Mouse (Mus musculus): ENCODE data around the gene Rbsn. TPM values are rescaled to one million over a fixed set of nuclear protein-coding genes. Genes with fewer than 3 reads are reported as not detected.
A peak's percentile ranks its signal among the peaks of the same experiment; 100 is the strongest.

The Rbsn gene
- polyA plus RNA-seq, 1 experiment from 2014 or later, result 7.6 TPM

DNA sequence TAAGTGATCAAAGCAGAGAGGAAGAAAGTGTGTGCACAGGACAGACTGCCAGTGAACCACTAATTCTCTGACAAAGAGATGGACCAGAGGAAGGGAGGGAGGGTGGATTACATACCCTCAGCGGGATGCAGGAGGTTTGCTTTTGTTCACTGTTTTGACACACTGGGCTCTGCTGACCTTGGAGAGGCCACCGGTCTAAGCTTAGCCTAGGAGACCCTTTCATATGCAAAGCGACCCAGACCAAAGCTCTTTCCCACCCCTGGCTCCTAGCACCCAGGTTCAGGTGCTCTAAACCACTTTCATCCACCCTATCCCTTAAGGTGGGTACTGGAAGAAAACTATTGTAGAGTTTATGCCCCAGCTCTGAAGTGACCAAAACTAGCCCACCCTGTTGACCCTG is 31.6 kb upstream of the Rbsn start:
- Histone ChIP-seq H3K9ac (ENCODE audit: low read depth, low read length) (no peak overlapping the region), H3K4me3 (ENCODE audit: low read depth, low read length) (no peak overlapping the region), H3K4me2 (replicated peaks; ENCODE audit: low read depth) (no peak overlapping the region), H3K27me3 (replicated peaks; ENCODE audit: control insufficient read depth, insufficient read depth, low read length) (peaks cover 13% of the 10 kb centered on the region; the same call in 1 of the 2 replicates), H3K4me1 (replicated peaks; ENCODE audit: control insufficient read depth, insufficient read depth, low read length) (no peaks in the 10 kb centered on the region), H3K27ac (ENCODE audit: low read depth, low read length) (no peak overlapping the region), H3K9me3 (ENCODE audit: control insufficient read depth) (no peaks in the 10 kb centered on the region), H3K36me3 (ENCODE audit: control insufficient read depth, insufficient read depth) (no peaks in the 10 kb centered on the region)
- TF ChIP-seq CTCF (IDR thresholded peaks at IDR 0.05; ENCODE audit: low read depth), result no peak
- ATAC-seq, result no peak
- 37% methylated on average over 3 of the region's 3 CpGs for WGBS

DNA sequence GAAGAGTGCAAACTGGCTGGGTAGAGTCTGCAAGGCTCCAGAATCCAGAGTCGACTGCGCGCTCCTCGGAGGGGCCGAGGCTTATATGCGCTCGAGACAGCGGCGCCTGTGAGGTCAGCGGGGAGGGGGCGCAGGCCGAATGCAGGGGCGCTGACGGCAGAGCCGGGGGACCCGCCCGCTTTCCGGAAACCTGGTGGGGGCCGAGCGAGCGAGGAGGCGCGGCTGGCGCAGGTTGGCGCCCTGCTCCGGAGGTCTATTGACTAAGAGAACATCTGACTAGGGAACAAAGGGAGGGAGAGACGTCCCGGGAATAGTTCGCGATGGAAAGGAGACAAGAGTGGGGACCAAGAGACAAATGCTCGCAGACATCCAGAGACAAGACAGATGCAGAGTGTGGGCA is 29.9 kb upstream of the Rbsn start, which contains the start of gene Trh:
Trh (minus strand) TSS at position 60 of the 400 bp plus-strand sequence.
- TF ChIP-seq CTCF (IDR thresholded peaks at IDR 0.05; ENCODE audit: low read depth), result no peak
- Histone ChIP-seq H3K27me3 (replicated peaks; ENCODE audit: control insufficient read depth, insufficient read depth, low read length) (peaks cover 13% of the 10 kb centered on the region; the same call in 1 of the 2 replicates), H3K9ac (ENCODE audit: low read depth, low read length) (no peak within 1 kb of the TSS), H3K27ac (ENCODE audit: low read depth, low read length) (no peak within 1 kb of the TSS), H3K36me3 (ENCODE audit: control insufficient read depth, insufficient read depth) (no peaks in the 10 kb centered on the region), H3K4me2 (replicated peaks; ENCODE audit: low read depth) (peak within 1 kb of the TSS; percentile 37; the same call in 1 of the 2 replicates), H3K9me3 (ENCODE audit: control insufficient read depth) (no peaks in the 10 kb centered on the region), H3K4me1 (replicated peaks; ENCODE audit: control insufficient read depth, insufficient read depth, low read length) (no peaks in the 10 kb centered on the region), H3K4me3 (ENCODE audit: low read depth, low read length) (no peak within 1 kb of the TSS)
- WGBS, result 2% methylated on average over 31 of the region's 31 CpGs
- ATAC-seq, result no peak

DNA sequence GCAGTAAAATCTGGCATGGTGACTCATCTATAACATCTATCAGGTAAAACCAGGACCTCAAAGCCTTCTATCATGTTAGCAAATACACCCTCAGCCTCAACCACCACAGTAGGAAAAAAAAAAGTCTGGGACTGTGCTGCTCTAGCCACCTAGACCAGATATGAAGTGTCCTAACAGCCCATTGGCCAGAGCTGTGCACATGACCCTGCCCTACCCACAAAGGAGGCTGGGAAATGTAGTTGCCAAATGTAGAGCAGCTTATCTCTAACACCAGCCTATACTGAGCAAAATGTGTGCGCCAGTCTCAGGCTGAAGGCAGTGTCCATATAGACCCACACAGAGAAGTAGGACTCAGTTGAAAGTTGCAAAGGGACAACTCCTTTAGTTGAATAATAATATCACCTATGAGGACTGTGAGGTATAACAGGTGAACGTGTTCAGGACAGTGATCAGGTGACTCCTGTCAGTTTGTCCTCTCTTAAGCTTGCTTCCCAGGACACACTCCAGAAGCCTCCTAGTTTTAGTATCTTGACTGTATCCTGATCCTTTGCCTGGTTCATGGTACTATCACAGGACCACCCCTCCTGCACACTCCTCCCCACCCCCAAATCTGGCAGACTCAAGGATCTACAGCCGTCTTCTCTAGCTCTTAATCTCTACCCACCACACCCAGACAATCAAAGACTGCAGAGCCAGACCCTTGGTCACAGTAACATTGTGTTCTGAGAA is 26.6 kb upstream of the Rbsn start:
- no peak overlapping the region for H3K9ac ChIP-seq (ENCODE audit: low read depth, low read length)
- H3K4me1 ChIP-seq (replicated peaks; ENCODE audit: control insufficient read depth, insufficient read depth, low read length), result no peaks in the 10 kb centered on the region
- 46% methylated on average over 3 of the region's 3 CpGs for WGBS
- ATAC-seq, result peak; percentile 76
- no peak overlapping the region for H3K4me3 ChIP-seq (ENCODE audit: low read depth, low read length)
- H3K9me3 ChIP-seq (ENCODE audit: control insufficient read depth), result no peaks in the 10 kb centered on the region
- no peak for TF ChIP-seq CTCF (IDR thresholded peaks at IDR 0.05; ENCODE audit: low read depth)
- no peak overlapping the region for H3K4me2 ChIP-seq (replicated peaks; ENCODE audit: low read depth)
- no peak overlapping the region for H3K27ac ChIP-seq (ENCODE audit: low read depth, low read length)
- H3K27me3 ChIP-seq (replicated peaks; ENCODE audit: control insufficient read depth, insufficient read depth, low read length), result peaks cover 13% of the 10 kb centered on the region; the same call in 1 of the 2 replicates
- H3K36me3 ChIP-seq (ENCODE audit: control insufficient read depth, insufficient read depth), result no peaks in the 10 kb centered on the region

- TF ChIP-seq CTCF (IDR thresholded peaks at IDR 0.05; ENCODE audit: low read depth), result no peak
- Histone ChIP-seq H3K4me3 (ENCODE audit: low read depth, low read length) (no peak overlapping the region), H3K9me3 (ENCODE audit: control insufficient read depth) (no peaks in the 10 kb centered on the region), H3K27ac (ENCODE audit: low read depth, low read length) (no peak overlapping the region), H3K9ac (ENCODE audit: low read depth, low read length) (no peak overlapping the region), H3K36me3 (ENCODE audit: control insufficient read depth, insufficient read depth) (no peaks in the 10 kb centered on the region), H3K4me2 (replicated peaks; ENCODE audit: low read depth) (no peak overlapping the region), H3K27me3 (replicated peaks; ENCODE audit: control insufficient read depth, insufficient read depth, low read length) (no peaks in the 10 kb centered on the region), H3K4me1 (replicated peaks; ENCODE audit: control insufficient read depth, insufficient read depth, low read length) (no peaks in the 10 kb centered on the region)
- no peak for ATAC-seq
- WGBS, result 70% methylated on average over 12 of the region's 12 CpGs
Measured at GRCm38 (mm10) chr6:92235036-92235435, 20.3 kb upstream of the Rbsn start.

GRCm38 (mm10) chr6:92231762-92232161 is 17.0 kb upstream of the Rbsn start:
- no peaks in the 10 kb centered on the region for H3K27me3 ChIP-seq (replicated peaks; ENCODE audit: control insufficient read depth, insufficient read depth, low read length)
- no peaks in the 10 kb centered on the region for H3K4me1 ChIP-seq (replicated peaks; ENCODE audit: control insufficient read depth, insufficient read depth, low read length)
- no peak for TF ChIP-seq CTCF (IDR thresholded peaks at IDR 0.05; ENCODE audit: low read depth)
- H3K9me3 ChIP-seq (ENCODE audit: control insufficient read depth), result no peaks in the 10 kb centered on the region
- no peak overlapping the region for H3K4me2 ChIP-seq (replicated peaks; ENCODE audit: low read depth)
- H3K36me3 ChIP-seq (ENCODE audit: control insufficient read depth, insufficient read depth), result no peaks in the 10 kb centered on the region
- no peak for ATAC-seq
- H3K4me3 ChIP-seq (ENCODE audit: low read depth, low read length), result no peak overlapping the region
- no peak overlapping the region for H3K27ac ChIP-seq (ENCODE audit: low read depth, low read length)
- H3K9ac ChIP-seq (ENCODE audit: low read depth, low read length), result no peak overlapping the region
- 77% methylated on average over 4 of the region's 4 CpGs for WGBS

DNA sequence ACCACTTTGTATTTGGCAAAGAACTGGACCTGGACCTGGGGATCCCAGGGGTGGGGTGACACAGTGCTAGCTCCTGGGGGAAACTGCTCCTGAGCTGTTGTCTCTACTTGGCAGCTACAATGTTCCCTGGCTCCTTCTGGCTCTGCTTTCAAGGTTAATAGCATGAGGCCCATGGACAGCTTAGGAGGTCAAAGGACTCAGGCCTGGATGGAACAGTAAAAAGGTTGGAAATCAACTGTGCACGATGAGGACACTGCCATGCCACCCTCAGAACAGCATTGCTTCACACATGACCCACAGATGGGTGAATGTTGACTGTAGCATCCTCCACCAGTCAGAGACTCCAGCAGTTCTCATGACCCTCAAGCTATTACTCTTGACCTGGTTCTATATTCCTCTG is 16.6 kb upstream of the Rbsn start:
- H3K27ac ChIP-seq (ENCODE audit: low read depth, low read length), result no peak overlapping the region
- H3K9me3 ChIP-seq (ENCODE audit: control insufficient read depth), result no peaks in the 10 kb centered on the region
- no peak for TF ChIP-seq CTCF (IDR thresholded peaks at IDR 0.05; ENCODE audit: low read depth)
- H3K36me3 ChIP-seq (ENCODE audit: control insufficient read depth, insufficient read depth), result no peaks in the 10 kb centered on the region
- no peak overlapping the region for H3K4me2 ChIP-seq (replicated peaks; ENCODE audit: low read depth)
- ATAC-seq, result no peak
- no peaks in the 10 kb centered on the region for H3K4me1 ChIP-seq (replicated peaks; ENCODE audit: control insufficient read depth, insufficient read depth, low read length)
- H3K4me3 ChIP-seq (ENCODE audit: low read depth, low read length), result no peak overlapping the region
- 44% methylated on average over 1 of the region's 1 CpGs for WGBS
- no peak overlapping the region for H3K9ac ChIP-seq (ENCODE audit: low read depth, low read length)
- no peaks in the 10 kb centered on the region for H3K27me3 ChIP-seq (replicated peaks; ENCODE audit: control insufficient read depth, insufficient read depth, low read length)
